Mouse (Mus musculus) megakaryocyte, embryonic 14.5 days (primary cell): ENCODE measurements around the gene Gm17662.

Experiments used
- FLI1 ChIP-seq: IDR thresholded peaks from 2 replicates; pipeline ENCODE4 v1.6.1; 2012; ENCODE audit warnings: low read length, inconsistent platforms, mixed read lengths
- GATA1 ChIP-seq: IDR thresholded peaks from 3 replicates; pipeline ENCODE4 v1.6.1; 2012; ENCODE audit warnings: mixed read lengths, low read length, inconsistent platforms, borderline replicate concordance

- no peak for TF ChIP-seq GATA1
- no peak for TF ChIP-seq FLI1
Measured at GRCm38 (mm10) chr4:104835096-104835495, 22.0 kb upstream of the Gm17662 start.
